Mouse (Mus musculus): Measurements from ENCODE around the gene Fam192a. TPM values are rescaled to one million over a fixed set of nuclear protein-coding genes. Genes with fewer than 3 reads are reported as not detected.

Gene Fam192a
- total RNA-seq, 2 experiments from 2014 or later, result 38.6 to 45.6 TPM

DNA sequence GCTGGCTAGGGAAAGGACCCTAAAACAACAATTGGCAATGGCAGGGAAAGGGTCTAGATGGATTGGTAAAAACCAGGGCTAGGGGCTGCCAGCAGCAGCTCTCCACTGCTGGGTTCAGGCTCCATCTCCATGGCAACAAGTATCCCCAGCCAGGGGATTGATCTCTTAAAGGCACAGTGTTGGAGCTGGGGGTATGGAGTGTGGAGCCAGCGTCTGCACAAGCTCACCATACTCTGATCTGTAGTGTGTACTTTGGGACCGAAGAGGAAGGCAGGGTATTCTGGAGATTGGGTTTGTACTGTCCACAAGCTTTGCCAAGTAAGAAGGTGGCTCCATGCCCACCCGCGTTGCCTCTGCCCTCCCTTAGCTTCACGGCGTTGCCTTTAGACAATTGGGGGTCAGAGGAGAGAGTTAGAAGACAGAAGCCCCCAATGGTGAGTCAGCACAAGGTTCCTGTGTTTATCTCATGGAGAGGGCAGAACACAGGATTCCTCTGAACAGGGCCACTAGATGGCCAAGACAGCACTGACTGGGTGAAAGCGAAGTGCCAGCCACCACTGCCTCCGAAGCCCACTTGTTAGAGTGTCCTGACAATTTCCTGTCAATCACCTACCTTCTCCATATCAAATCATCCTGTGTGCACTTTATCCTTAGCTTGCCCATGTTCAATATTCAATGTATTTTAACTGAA lies 34.5 kb downstream of the Fam192a start:
- H3K4me3 ChIP-seq, result no peak overlapping the region
- TF ChIP-seq CTCF (conservative IDR thresholded peaks at IDR 0.05), result peak; percentile 38
- no peak for DNase-seq (ENCODE audit: low spot score in 2 of 2)
- peak overlapping the region; percentile 69 for H3K27ac ChIP-seq

DNA sequence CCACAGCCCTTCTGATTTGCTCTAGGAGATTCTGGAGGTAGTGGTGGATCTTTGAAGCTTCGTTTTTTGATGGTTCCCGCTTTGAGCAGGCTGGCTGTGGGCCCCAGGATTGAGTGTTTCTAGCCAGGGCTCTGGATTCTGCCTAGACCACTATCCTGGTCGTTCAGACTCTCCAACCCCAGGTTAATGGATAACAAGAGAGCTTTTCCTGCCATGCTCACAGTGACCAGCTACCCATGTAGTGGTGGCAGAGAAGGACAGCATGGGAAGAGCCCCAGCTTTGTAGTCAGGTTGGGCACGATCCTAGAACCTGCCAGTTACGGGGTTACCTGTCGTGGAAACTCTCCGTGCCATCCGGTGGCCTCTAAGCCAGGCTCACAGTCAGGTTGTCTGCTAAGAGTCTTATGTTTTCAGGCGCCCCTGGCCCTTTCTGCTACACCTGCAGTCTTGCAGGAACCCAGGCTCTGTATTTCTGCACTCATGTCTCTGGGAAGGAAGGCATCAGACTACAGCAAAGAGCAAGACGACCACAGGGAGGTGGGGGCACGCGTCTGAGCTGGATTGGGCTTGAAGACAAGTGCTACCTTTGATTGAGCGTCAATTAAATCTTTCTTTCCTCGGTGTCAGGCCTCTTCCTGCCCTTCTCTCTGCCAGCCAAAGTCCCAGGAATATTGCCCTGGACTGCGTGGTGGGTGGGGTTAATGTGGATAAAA lies 35.2 kb downstream of the Fam192a start:
- no peak overlapping the region for H3K4me3 ChIP-seq
- no peak for DNase-seq (ENCODE audit: low spot score in 2 of 2)
- H3K27ac ChIP-seq, result peak overlapping the region; percentile 69
- TF ChIP-seq CTCF (conservative IDR thresholded peaks at IDR 0.05), result no peak

GRCm38 (mm10) chr8:94566033-94566432 lies 35.8 kb downstream of the Fam192a start:
- no peak for TF ChIP-seq CTCF (conservative IDR thresholded peaks at IDR 0.05)
- no peak for DNase-seq (ENCODE audit: low spot score in 2 of 2)
- H3K4me3 ChIP-seq, result no peak overlapping the region
- peak overlapping the region; percentile 69; the same call in 1 of the 2 replicates for H3K27ac ChIP-seq

- DNase-seq (ENCODE audit: low spot score in 2 of 2), result no peak
- TF ChIP-seq CTCF (conservative IDR thresholded peaks at IDR 0.05), result no peak
- Histone ChIP-seq H3K4me3 (no peak overlapping the region), H3K27ac (no peak overlapping the region)
These were observed 37.4 kb downstream of the Fam192a start for GRCm38 (mm10) chr8:94564421-94564820.

DNA sequence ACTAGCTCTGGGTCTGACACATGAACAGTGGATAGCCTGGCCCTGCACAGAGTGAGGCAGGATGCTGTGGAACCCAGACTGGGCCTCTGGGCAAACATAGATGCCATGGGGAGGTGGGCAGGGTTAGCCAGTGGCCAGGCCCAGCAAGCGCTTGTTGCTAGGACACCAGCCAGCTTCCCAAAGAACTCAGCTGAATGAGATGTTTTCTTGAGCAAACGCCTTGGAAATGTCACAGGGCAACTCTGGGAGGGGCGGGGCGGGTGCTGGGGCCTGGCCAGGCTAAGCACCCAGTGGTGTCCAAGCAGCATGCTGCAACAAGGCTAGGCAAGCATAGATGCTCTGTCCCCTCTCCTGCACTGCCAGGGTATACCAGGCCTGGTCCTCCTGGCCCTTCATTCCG lies 40.5 kb downstream of the Fam192a start:
- peak in 1 of 2 experiments; percentile 54 for DNase-seq (ENCODE audit: low spot score in 2 of 2)
- peak overlapping the region; percentile 55; the same call in 1 of the 2 replicates for H3K27ac ChIP-seq
- no peak for TF ChIP-seq CTCF (conservative IDR thresholded peaks at IDR 0.05)
- H3K4me3 ChIP-seq, result no peak overlapping the region

- Histone ChIP-seq H3K4me3 (no peak overlapping the region), H3K27ac (no peak overlapping the region)
- TF ChIP-seq CTCF (conservative IDR thresholded peaks at IDR 0.05), result no peak
- no peak for DNase-seq (ENCODE audit: low spot score in 2 of 2)
These were observed 44.5 kb downstream of the Fam192a start for GRCm38 (mm10) chr8:94557281-94557680.

- TF ChIP-seq CTCF (conservative IDR thresholded peaks at IDR 0.05), result no peak
- no peak for DNase-seq (ENCODE audit: low spot score in 2 of 2)
- Histone ChIP-seq H3K4me3 (no peak overlapping the region), H3K27ac (no peak overlapping the region)
These were observed 49.1 kb downstream of the Fam192a start for GRCm38 (mm10) chr8:94552696-94553095.

DNA sequence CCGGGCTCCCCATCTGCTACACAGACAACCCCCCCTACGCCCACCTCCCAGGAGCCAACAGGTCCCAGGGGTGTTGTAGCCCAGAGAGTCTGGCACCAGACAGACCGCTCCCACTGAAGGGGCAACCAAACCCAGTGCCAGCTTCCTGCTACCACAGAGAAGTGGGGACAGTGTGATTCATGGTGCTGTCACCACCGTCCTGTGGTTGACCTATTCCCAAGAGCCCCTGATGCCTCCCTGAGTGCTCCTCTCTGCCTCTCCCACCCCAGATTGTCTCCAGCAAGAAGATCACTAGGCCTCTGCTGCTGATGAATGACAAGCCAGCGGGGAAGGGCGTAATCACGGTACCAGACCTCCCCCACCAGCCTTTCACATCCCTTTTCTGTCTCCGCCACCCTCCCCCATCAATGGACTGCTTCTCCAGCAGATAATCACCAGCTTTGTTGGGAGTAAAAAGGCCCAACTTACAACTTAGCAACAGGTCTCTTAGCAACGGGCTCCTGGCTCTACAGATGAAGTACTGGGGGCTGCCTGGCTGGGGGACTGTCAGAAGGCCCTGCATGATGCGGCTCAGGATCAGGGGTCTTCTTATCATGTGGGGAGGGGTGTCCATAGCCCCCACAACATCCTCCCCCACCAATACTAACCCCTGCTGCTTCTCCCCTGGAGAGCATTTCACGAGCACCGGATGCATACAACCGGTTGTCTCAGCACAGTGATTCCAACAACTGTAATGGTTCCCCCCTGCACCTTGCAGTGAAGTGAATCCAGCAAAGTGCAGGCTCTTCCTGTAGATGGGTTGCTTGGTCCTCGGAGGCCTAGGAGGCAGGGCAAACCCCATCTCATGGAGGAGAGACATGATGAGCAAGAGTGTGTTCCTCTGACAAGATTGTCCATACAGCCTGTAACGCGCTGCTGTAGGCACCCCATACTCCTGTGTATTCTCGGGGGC lies 50.0 kb downstream of the Fam192a start:
- TF ChIP-seq CTCF (conservative IDR thresholded peaks at IDR 0.05), result no peak
- peak; percentile 73 to 90 for DNase-seq (ENCODE audit: low spot score in 2 of 2)
- Histone ChIP-seq H3K27ac (peak overlapping the region; percentile 75), H3K4me3 (no peak overlapping the region)

GRCm38 (mm10) chr8:94549998-94550397 lies 51.8 kb downstream of the Fam192a start:
- no peak overlapping the region for H3K4me3 ChIP-seq
- TF ChIP-seq CTCF (conservative IDR thresholded peaks at IDR 0.05), result no peak
- DNase-seq (ENCODE audit: low spot score in 2 of 2), result no peak
- peak overlapping the region; percentile 69 for H3K27ac ChIP-seq

DNA sequence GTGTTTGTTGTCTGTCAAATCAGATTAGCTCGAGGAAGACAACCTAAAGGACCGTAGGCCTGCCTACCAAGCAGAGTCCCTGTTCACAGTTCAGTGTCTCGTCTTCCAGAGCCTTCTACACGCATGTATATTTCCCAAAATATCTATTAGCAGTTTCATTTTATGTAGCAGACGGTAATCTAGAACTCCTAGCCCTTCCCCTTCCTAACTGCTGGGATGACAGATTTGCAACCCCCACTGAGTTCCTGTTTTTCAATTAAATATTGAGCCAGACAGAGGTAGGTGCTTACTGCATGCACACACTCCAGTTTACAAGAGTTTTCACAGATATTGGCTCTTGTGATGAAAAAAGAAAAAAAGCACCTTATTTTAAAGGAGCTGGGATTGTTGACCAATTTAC lies 52.3 kb downstream of the Fam192a start:
- Histone ChIP-seq H3K27ac (peak overlapping the region; percentile 69), H3K4me3 (no peak overlapping the region)
- no peak for TF ChIP-seq CTCF (conservative IDR thresholded peaks at IDR 0.05)
- DNase-seq (ENCODE audit: low spot score in 2 of 2), result no peak

- Histone ChIP-seq H3K4me3 (no peak overlapping the region), H3K27ac (peak overlapping the region; percentile 69)
- TF ChIP-seq CTCF (conservative IDR thresholded peaks at IDR 0.05), result no peak
- no peak for DNase-seq (ENCODE audit: low spot score in 2 of 2)
These were observed 52.8 kb downstream of the Fam192a start for GRCm38 (mm10) chr8:94549041-94549440.

DNA sequence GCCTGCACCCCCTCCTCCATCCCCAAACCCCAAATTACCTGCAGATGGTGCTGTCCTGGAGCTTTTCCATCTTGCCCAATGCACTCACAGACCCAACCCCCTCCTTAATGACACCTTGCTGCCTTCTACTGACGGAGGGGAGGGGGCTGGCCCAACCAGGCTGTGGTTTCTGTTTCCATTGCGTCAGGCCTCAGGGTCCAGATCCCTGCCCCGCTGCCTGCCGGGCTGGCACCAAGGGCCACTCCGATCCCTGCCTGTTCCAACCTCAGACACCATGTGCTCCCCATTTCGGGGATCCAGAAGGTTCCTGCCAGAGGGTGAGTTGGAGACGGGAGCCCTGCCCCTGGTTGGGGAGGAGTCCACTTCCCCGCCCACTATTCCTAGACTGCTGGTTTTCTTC lies 57.8 kb downstream of the Fam192a start:
- no peak for TF ChIP-seq CTCF (conservative IDR thresholded peaks at IDR 0.05)
- Histone ChIP-seq H3K4me3 (no peak overlapping the region), H3K27ac (no peak overlapping the region)
- DNase-seq (ENCODE audit: low spot score in 2 of 2), result no peak

Data from layer of hippocampus, adult 2 months (tissue).